In genomic region chr17:5213441-5213840, GRCm38 (mm10) we compare ENCODE assay signal across 19 mouse cellular contexts.
DNase-seq lines count a peak whose midpoint lies in the region; ATAC-seq and TF ChIP-seq lines count a peak whose summit lies in the region.
"Had no signal": no experiment of that assay in that cellular context is flagged by ENCODE, and none has a peak within 500 bp of the region (broad histone marks: within the 10 kb centered on the region; RNA-seq: fewer than 3 reads in every experiment).

No protein-coding gene starts in this region.

- H3K4me1 ChIP-seq in midbrain, embryonic 12.5 days, result peaks cover 40% of the 10 kb centered on the region
- peaks cover 27% of the 10 kb centered on the region for H3K4me1 ChIP-seq in midbrain, embryonic 10.5 days
- peaks cover 7% of the 10 kb centered on the region for H3K4me1 ChIP-seq in forebrain, embryonic 11.5 days (replicated peaks; ENCODE audit: control insufficient read depth, insufficient read depth, low read length)
- peaks cover 31% of the 10 kb centered on the region for H3K4me1 ChIP-seq in forebrain, postnatal 0 days (ENCODE audit: insufficient read depth)
- H3K4me1 ChIP-seq in neural tube, embryonic 14.5 days (ENCODE audit: control insufficient read depth, insufficient read depth, low read length), result peaks cover 57% of the 10 kb centered on the region

- no peak overlapping the region for H3K4me2 ChIP-seq in midbrain, embryonic 12.5 days (replicated peaks)
- no peak overlapping the region for H3K4me2 ChIP-seq in forebrain, embryonic 11.5 days (ENCODE audit: low read depth, low read length, severe bottlenecking)
- H3K4me2 ChIP-seq in forebrain, postnatal 0 days (ENCODE audit: low read depth), result no peak overlapping the region
- H3K4me2 ChIP-seq in neural tube, embryonic 14.5 days (ENCODE audit: low read depth, low read length), result no peak overlapping the region

- no peaks in the 10 kb centered on the region for H3K27me3 ChIP-seq in midbrain, embryonic 12.5 days
- H3K27me3 ChIP-seq in midbrain, embryonic 10.5 days (ENCODE audit: low read depth, poor library complexity, severe bottlenecking), result no peaks in the 10 kb centered on the region
- H3K27me3 ChIP-seq in forebrain, embryonic 11.5 days (ENCODE audit: control insufficient read depth, insufficient read depth, low read length), result no peaks in the 10 kb centered on the region
- no peaks in the 10 kb centered on the region for H3K27me3 ChIP-seq in forebrain, postnatal 0 days (ENCODE audit: insufficient read depth, low read length)
- no peaks in the 10 kb centered on the region for H3K27me3 ChIP-seq in neural tube, embryonic 14.5 days (ENCODE audit: control insufficient read depth, insufficient read depth, low read length)
- H3K27me3 ChIP-seq: Patski had no signal

- H3K27ac ChIP-seq in midbrain, embryonic 12.5 days (replicated peaks), result peak overlapping the region; percentile 70
- H3K27ac ChIP-seq in midbrain, embryonic 10.5 days (replicated peaks), result no peak overlapping the region
- peak overlapping the region; percentile 62 for H3K27ac ChIP-seq in forebrain, embryonic 11.5 days (ENCODE audit: low read depth, low read length)
- peak overlapping the region; percentile 57 for H3K27ac ChIP-seq in forebrain, postnatal 0 days (ENCODE audit: low read depth, low read length)
- H3K27ac ChIP-seq in neural tube, embryonic 14.5 days (ENCODE audit: low read depth, low read length), result peak overlapping the region; percentile 82
- H3K27ac ChIP-seq: heart, adult 2 months had no signal

- no peak overlapping the region for H3K4me3 ChIP-seq in midbrain, embryonic 12.5 days
- H3K4me3 ChIP-seq in midbrain, embryonic 10.5 days, result no peak overlapping the region
- H3K4me3 ChIP-seq in forebrain, embryonic 11.5 days (ENCODE audit: low read depth, low read length), result no peak overlapping the region
- no peak overlapping the region for H3K4me3 ChIP-seq in forebrain, postnatal 0 days (ENCODE audit: low read depth, low read length)
- no peak overlapping the region for H3K4me3 ChIP-seq in neural tube, embryonic 14.5 days (ENCODE audit: low read depth, low read length)
- H3K4me3 ChIP-seq: heart, adult 2 months had no signal

- no peaks in the 10 kb centered on the region for H3K9me3 ChIP-seq in midbrain, embryonic 12.5 days
- no peaks in the 10 kb centered on the region for H3K9me3 ChIP-seq in midbrain, embryonic 10.5 days (replicated peaks)
- no peaks in the 10 kb centered on the region for H3K9me3 ChIP-seq in forebrain, embryonic 11.5 days (ENCODE audit: control insufficient read depth, low read length)
- H3K9me3 ChIP-seq in forebrain, postnatal 0 days (ENCODE audit: low read length), result no peaks in the 10 kb centered on the region
- no peaks in the 10 kb centered on the region for H3K9me3 ChIP-seq in neural tube, embryonic 14.5 days (ENCODE audit: control insufficient read depth, low read length)

- no peak for TF ChIP-seq CTCF in forebrain, postnatal 0 days (IDR thresholded peaks at IDR 0.05; ENCODE audit: low read depth)

- intact Hi-C loops in heart, postnatal 36 days (cut with DNase I), result loop anchor here (5.0 kb wide), 1 partner anchor 34 kb away; no protein-coding TSS in a partner anchor

- H3K9ac ChIP-seq in midbrain, embryonic 12.5 days (replicated peaks), result no peak overlapping the region
- H3K9ac ChIP-seq in forebrain, embryonic 11.5 days (ENCODE audit: low read length), result no peak overlapping the region
- no peak overlapping the region for H3K9ac ChIP-seq in forebrain, postnatal 0 days
- H3K9ac ChIP-seq in neural tube, embryonic 14.5 days (replicated peaks; ENCODE audit: low read depth, low read length), result no peak overlapping the region; the same call in 1 of the 2 replicates

- no peak for ATAC-seq in midbrain, embryonic 12.5 days (ENCODE audit: low FRiP score, low read depth)
- ATAC-seq in forebrain, embryonic 11.5 days (replicated peaks; ENCODE audit: low FRiP score), result no peak
- no peak for ATAC-seq in forebrain, postnatal 0 days
- no peak for ATAC-seq in neural tube, embryonic 14.5 days (ENCODE audit: low read depth)
- ATAC-seq: activated CD4-positive, CD25-positive, alpha-beta regulatory T cell, adult 4 months; Patski had no signal

- H3K36me3 ChIP-seq in midbrain, embryonic 12.5 days, result no peaks in the 10 kb centered on the region
- no peaks in the 10 kb centered on the region for H3K36me3 ChIP-seq in midbrain, embryonic 10.5 days
- H3K36me3 ChIP-seq in forebrain, embryonic 11.5 days (ENCODE audit: control insufficient read depth, insufficient read depth, low read length), result no peaks in the 10 kb centered on the region
- H3K36me3 ChIP-seq in forebrain, postnatal 0 days (ENCODE audit: insufficient read depth), result no peaks in the 10 kb centered on the region
- H3K36me3 ChIP-seq in neural tube, embryonic 14.5 days (ENCODE audit: control insufficient read depth, insufficient read depth, low read length), result no peaks in the 10 kb centered on the region

- WGBS in midbrain, embryonic 12.5 days, result 63% methylated on average over 6 of the region's 6 CpGs
- 80% methylated on average over 6 of the region's 6 CpGs for WGBS in midbrain, embryonic 10.5 days
- WGBS in forebrain, embryonic 11.5 days, result 64% methylated on average over 6 of the region's 6 CpGs
- 46% methylated on average over 6 of the region's 6 CpGs for WGBS in forebrain, postnatal 0 days
- WGBS in neural tube, embryonic 14.5 days, result 41% methylated on average over 6 of the region's 6 CpGs

- DNase-seq in midbrain, embryonic 10.5 days (ENCODE audit: low spot score), result no peak
- DNase-seq in forebrain, embryonic 11.5 days (ENCODE audit: low spot score), result no peak
- DNase-seq in forebrain, postnatal 0 days, result no peak
- no peak for DNase-seq in kidney, postnatal 10 days
- DNase-seq in heart, postnatal 36 days, result no peak
- DNase-seq: adrenal gland, postnatal 25 days; cerebellum, adult 9-11 months; heart, adult 2 months; kidney, adult 8-10 months; layer of hippocampus, postnatal 36 days; liver; lung, adult 2 months; lung, postnatal 36 days; right cerebral cortex, adult 18-20 months; thymus, adult 18-20 months had no signal
